Mouse (Mus musculus): ENCODE results near the gene Cacng7. TPM values are rescaled to one million over a fixed set of nuclear protein-coding genes. Genes with fewer than 3 reads are reported as not detected.

Cacng7 gene
- 4.9 and 5.6 TPM in 2 replicates for polyA plus RNA-seq (2014; fragmentation: Nextera tagmentation; extraction: Ambion mirVana)

GRCm38 (mm10) chr7:3332619-3333521, at the start of gene Cacng7:
Gene Cacng7 (plus strand): TSS chr7:3332955.
- Histone ChIP-seq H3K36me3 (ENCODE audit: control insufficient read depth, insufficient read depth, low read length) (no peaks in the 10 kb centered on the region), H3K4me3 (ENCODE audit: low read depth, low read length) (peak within 1 kb of the TSS; percentile 80), H3K9ac (ENCODE audit: low read length) (peak within 1 kb of the TSS; percentile 83), H3K27ac (ENCODE audit: low read depth, low read length) (peak within 1 kb of the TSS; percentile 84), H3K4me2 (ENCODE audit: low read depth, low read length, severe bottlenecking) (peak within 1 kb of the TSS; percentile 60), H3K4me1 (replicated peaks; ENCODE audit: control insufficient read depth, insufficient read depth, low read length) (peaks cover 6% of the 10 kb centered on the region; the same call in 1 of the 2 replicates), H3K27me3 (ENCODE audit: control insufficient read depth, insufficient read depth, low read length) (no peaks in the 10 kb centered on the region; the same call in 1 of the 2 replicates), H3K9me3 (ENCODE audit: control insufficient read depth, low read length) (no peaks in the 10 kb centered on the region)
- whole genome bisulfite sequencing: under 1% methylated on average over 51 of the region's 65 CpGs
- peak; percentile 90 for DNase-seq (ENCODE audit: low spot score)
- peak; percentile 81 for ATAC-seq (replicated peaks; ENCODE audit: low FRiP score)

- Histone ChIP-seq H3K4me2 (ENCODE audit: low read depth, low read length, severe bottlenecking) (no peak overlapping the region), H3K27ac (ENCODE audit: low read depth, low read length) (no peak overlapping the region), H3K4me3 (ENCODE audit: low read depth, low read length) (no peak overlapping the region), H3K4me1 (replicated peaks; ENCODE audit: control insufficient read depth, insufficient read depth, low read length) (no peaks in the 10 kb centered on the region), H3K36me3 (ENCODE audit: control insufficient read depth, insufficient read depth, low read length) (no peaks in the 10 kb centered on the region), H3K9ac (ENCODE audit: low read length) (no peak overlapping the region), H3K27me3 (ENCODE audit: control insufficient read depth, insufficient read depth, low read length) (no peaks in the 10 kb centered on the region), H3K9me3 (ENCODE audit: control insufficient read depth, low read length) (no peaks in the 10 kb centered on the region)
- DNase-seq (ENCODE audit: low spot score): no peak
- no peak for ATAC-seq (replicated peaks; ENCODE audit: low FRiP score)
- WGBS: 90% methylated on average over 11 of the region's 11 CpGs
These were observed 49.5 kb upstream of the Cacng7 start for GRCm38 (mm10) chr7:3283081-3283875.

- no peaks in the 10 kb centered on the region for H3K9me3 ChIP-seq (ENCODE audit: control insufficient read depth, low read length)
- H3K4me3 ChIP-seq (ENCODE audit: low read depth, low read length): no peak overlapping the region
- H3K4me1 ChIP-seq (replicated peaks; ENCODE audit: control insufficient read depth, insufficient read depth, low read length): no peaks in the 10 kb centered on the region; the same call in 1 of the 2 replicates
- H3K9ac ChIP-seq (ENCODE audit: low read length): no peak overlapping the region
- no peak overlapping the region for H3K4me2 ChIP-seq (ENCODE audit: low read depth, low read length, severe bottlenecking)
- no peak for ATAC-seq (replicated peaks; ENCODE audit: low FRiP score)
- H3K27ac ChIP-seq (ENCODE audit: low read depth, low read length): no peak overlapping the region
- DNase-seq (ENCODE audit: low spot score): no peak
- H3K27me3 ChIP-seq (ENCODE audit: control insufficient read depth, insufficient read depth, low read length): no peaks in the 10 kb centered on the region
- no peaks in the 10 kb centered on the region for H3K36me3 ChIP-seq (ENCODE audit: control insufficient read depth, insufficient read depth, low read length)
- 84% methylated on average over 10 of the region's 10 CpGs for WGBS
These were observed 48.2 kb upstream of the Cacng7 start for GRCm38 (mm10) chr7:3284604-3285003.

- no peaks in the 10 kb centered on the region for H3K27me3 ChIP-seq (ENCODE audit: control insufficient read depth, insufficient read depth, low read length)
- H3K36me3 ChIP-seq (ENCODE audit: control insufficient read depth, insufficient read depth, low read length): no peaks in the 10 kb centered on the region
- ATAC-seq (replicated peaks; ENCODE audit: low FRiP score) (no peak), DNase-seq (ENCODE audit: low spot score) (no peak)
- no peak overlapping the region for H3K27ac ChIP-seq (ENCODE audit: low read depth, low read length)
- no peak overlapping the region for H3K9ac ChIP-seq (ENCODE audit: low read length)
- H3K4me1 ChIP-seq (replicated peaks; ENCODE audit: control insufficient read depth, insufficient read depth, low read length): peaks cover 4% of the 10 kb centered on the region; the same call in 1 of the 2 replicates
- H3K4me3 ChIP-seq (ENCODE audit: low read depth, low read length): no peak overlapping the region
- no peaks in the 10 kb centered on the region for H3K9me3 ChIP-seq (ENCODE audit: control insufficient read depth, low read length)
- 86% methylated on average over 5 of the region's 5 CpGs for WGBS
- H3K4me2 ChIP-seq (ENCODE audit: low read depth, low read length, severe bottlenecking): no peak overlapping the region
These were observed 46.7 kb upstream of the Cacng7 start for GRCm38 (mm10) chr7:3286036-3286435.

GRCm38 (mm10) chr7:3287186-3287585, 45.6 kb upstream of the Cacng7 start:
- WGBS: 70% methylated on average over 7 of the region's 7 CpGs
- Histone ChIP-seq H3K9me3 (ENCODE audit: control insufficient read depth, low read length) (no peaks in the 10 kb centered on the region), H3K4me1 (replicated peaks; ENCODE audit: control insufficient read depth, insufficient read depth, low read length) (peaks cover 4% of the 10 kb centered on the region; the same call in 1 of the 2 replicates), H3K27me3 (ENCODE audit: control insufficient read depth, insufficient read depth, low read length) (no peaks in the 10 kb centered on the region), H3K4me3 (ENCODE audit: low read depth, low read length) (no peak overlapping the region), H3K36me3 (ENCODE audit: control insufficient read depth, insufficient read depth, low read length) (no peaks in the 10 kb centered on the region), H3K4me2 (ENCODE audit: low read depth, low read length, severe bottlenecking) (no peak overlapping the region), H3K27ac (ENCODE audit: low read depth, low read length) (no peak overlapping the region), H3K9ac (ENCODE audit: low read length) (no peak overlapping the region)
- DNase-seq (ENCODE audit: low spot score) (no peak), ATAC-seq (replicated peaks; ENCODE audit: low FRiP score) (no peak)

- Histone ChIP-seq H3K27ac (ENCODE audit: low read depth, low read length) (peak within 1 kb of the TSS; percentile 55), H3K4me1 (replicated peaks; ENCODE audit: control insufficient read depth, insufficient read depth, low read length) (peaks cover 4% of the 10 kb centered on the region; the same call in 1 of the 2 replicates), H3K36me3 (ENCODE audit: control insufficient read depth, insufficient read depth, low read length) (no peaks in the 10 kb centered on the region), H3K27me3 (ENCODE audit: control insufficient read depth, insufficient read depth, low read length) (no peaks in the 10 kb centered on the region), H3K4me2 (ENCODE audit: low read depth, low read length, severe bottlenecking) (peak within 1 kb of the TSS; percentile 67), H3K9me3 (ENCODE audit: control insufficient read depth, low read length) (no peaks in the 10 kb centered on the region), H3K4me3 (ENCODE audit: low read depth, low read length) (peak within 1 kb of the TSS; percentile 35), H3K9ac (ENCODE audit: low read length) (peak within 1 kb of the TSS; percentile 60)
- WGBS: 2% methylated on average over 29 of the region's 30 CpGs
- peak; percentile 39 for ATAC-seq (replicated peaks; ENCODE audit: low FRiP score)
- DNase-seq (ENCODE audit: low spot score): peak; percentile 85
These were observed 43.5 kb upstream of the Cacng7 start, which contains the start of the genes Myadm and Prkcg for GRCm38 (mm10) chr7:3288976-3289970. Gene Myadm (plus strand): TSS chr7:3289080. Gene Prkcg (plus strand): TSS chr7:3289179.

- H3K27me3 ChIP-seq (ENCODE audit: control insufficient read depth, insufficient read depth, low read length): no peaks in the 10 kb centered on the region
- peak overlapping the region; percentile 67 for H3K4me2 ChIP-seq (ENCODE audit: low read depth, low read length, severe bottlenecking)
- peak overlapping the region; percentile 35 for H3K4me3 ChIP-seq (ENCODE audit: low read depth, low read length)
- H3K9me3 ChIP-seq (ENCODE audit: control insufficient read depth, low read length): no peaks in the 10 kb centered on the region
- H3K9ac ChIP-seq (ENCODE audit: low read length): peak overlapping the region; percentile 41
- H3K4me1 ChIP-seq (replicated peaks; ENCODE audit: control insufficient read depth, insufficient read depth, low read length): peaks cover 4% of the 10 kb centered on the region; the same call in 1 of the 2 replicates
- WGBS: 3% methylated on average over 18 of the region's 18 CpGs
- ATAC-seq (replicated peaks; ENCODE audit: low FRiP score) (peak; percentile 96), DNase-seq (ENCODE audit: low spot score) (peak; percentile 96)
- peak overlapping the region; percentile 41; the same call in 1 of the 2 replicates for H3K27ac ChIP-seq (ENCODE audit: low read depth, low read length)
- no peaks in the 10 kb centered on the region for H3K36me3 ChIP-seq (ENCODE audit: control insufficient read depth, insufficient read depth, low read length)
These were observed 42.3 kb upstream of the Cacng7 start for GRCm38 (mm10) chr7:3290257-3291033.
